In genomic region chr5:22335408-22335807, GRCm38 (mm10) we compare ENCODE assay signal across 28 mouse cellular contexts.
"Had no signal": no experiment of that assay in that cellular context is flagged by ENCODE, and none has a peak within 500 bp of the region (broad histone marks: within the 10 kb centered on the region; RNA-seq: fewer than 3 reads in every experiment).

No protein-coding gene starts in this region.

- H3K9me3 ChIP-seq: intestine, embryonic 15.5 days; limb, embryonic 10.5 days; limb, embryonic 12.5 days; liver, embryonic 13.5 days; liver, embryonic 15.5 days had no signal

- H3K9ac ChIP-seq: heart, embryonic 13.5 days; heart, embryonic 15.5 days; hindbrain, embryonic 12.5 days; hindbrain, embryonic 14.5 days; intestine, embryonic 15.5 days; limb, embryonic 12.5 days; liver, embryonic 13.5 days; liver, embryonic 15.5 days; liver, postnatal 0 days had no signal

- H3K4me2 ChIP-seq: heart, embryonic 11.5 days; heart, embryonic 13.5 days; heart, embryonic 15.5 days; hindbrain, embryonic 12.5 days; hindbrain, embryonic 14.5 days; intestine, embryonic 15.5 days; limb, embryonic 12.5 days; liver, embryonic 11.5 days; liver, embryonic 13.5 days; liver, embryonic 15.5 days had no signal

- H3K27me3 ChIP-seq: hindbrain, embryonic 12.5 days had no signal

- H3K4me1 ChIP-seq: hindbrain, embryonic 10.5 days; hindbrain, embryonic 12.5 days; intestine, embryonic 15.5 days; limb, embryonic 10.5 days; limb, embryonic 12.5 days; liver, embryonic 15.5 days had no signal

- H3K27ac ChIP-seq: gastrocnemius, adult 2 months; heart, adult 2 months; heart, embryonic 13.5 days; heart, embryonic 15.5 days; hindbrain, embryonic 10.5 days; hindbrain, embryonic 12.5 days; hindbrain, embryonic 14.5 days; intestine, embryonic 15.5 days; layer of hippocampus, adult 2 months; left cerebral cortex, adult 2 months; limb, embryonic 10.5 days; limb, embryonic 12.5 days; liver, embryonic 13.5 days; liver, embryonic 15.5 days had no signal

- DNase-seq: gastrocnemius, adult 2 months; gastrocnemius, postnatal 10 days; gastrocnemius, postnatal 25 days; heart, adult 2 months; heart, postnatal 14 days; heart, postnatal 4 days; kidney, adult 8-10 months; kidney, postnatal 36 days; liver; liver, embryonic 13.5 days; liver, postnatal 0 days had no signal

- H3K4me3 ChIP-seq: gastrocnemius, adult 2 months; heart, adult 2 months; heart, embryonic 13.5 days; heart, embryonic 15.5 days; hindbrain, embryonic 10.5 days; hindbrain, embryonic 12.5 days; intestine, embryonic 15.5 days; layer of hippocampus, adult 2 months; left cerebral cortex, adult 2 months; limb, embryonic 10.5 days; limb, embryonic 12.5 days; liver, embryonic 13.5 days; liver, embryonic 15.5 days had no signal

- H3K36me3 ChIP-seq: heart, embryonic 13.5 days; heart, embryonic 15.5 days; hindbrain, embryonic 10.5 days; hindbrain, embryonic 12.5 days; intestine, embryonic 15.5 days; limb, embryonic 10.5 days; limb, embryonic 12.5 days; liver, embryonic 15.5 days had no signal

- ATAC-seq: forebrain, embryonic 16.5 days; hindbrain, embryonic 16.5 days; inflammation-experienced regulatory T-cells, adult 6 months; intestine, embryonic 15.5 days; intestine, postnatal 0 days; liver, postnatal 0 days had no signal
